Mouse (Mus musculus) erythroblast, embryonic 14.5 days (primary cell): Measurements from ENCODE around the gene Prkg1.

Source experiments
- GATA1 ChIP-seq: IDR thresholded peaks from 2 replicates; pipeline ENCODE4 v1.6.1; 2012; ENCODE audit warnings: low read length, inconsistent platforms, mixed read lengths
- TAL1 ChIP-seq: IDR thresholded peaks from 3 replicates; pipeline ENCODE4 v1.6.1; 2012; ENCODE audit warnings: low read length, inconsistent platforms, mixed read lengths

DNA sequence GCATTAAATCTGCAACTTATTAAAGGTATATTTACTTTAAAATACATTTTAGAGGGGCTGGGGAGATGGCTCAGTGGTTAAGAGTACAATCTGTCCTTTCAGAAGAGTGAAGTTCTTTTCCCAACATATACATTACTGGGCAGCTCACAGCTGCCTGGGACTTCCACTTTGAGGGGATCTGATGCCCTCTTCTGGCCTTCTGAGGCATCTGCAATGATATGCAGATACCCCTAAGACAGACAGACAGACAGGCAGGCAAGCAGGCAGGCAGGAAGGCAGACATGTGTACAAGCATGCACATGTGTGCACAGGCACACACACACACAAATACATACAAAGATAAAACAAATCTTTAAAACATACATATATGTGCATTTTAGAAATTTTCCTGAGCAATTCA, 60.8 kb downstream of the Prkg1 start:
- no peak for TF ChIP-seq TAL1
- TF ChIP-seq GATA1: no peak
